Mouse (Mus musculus) bone marrow, adult 2 months (tissue): ENCODE data around the gene Tle4. TPM values are rescaled to one million over a fixed set of nuclear protein-coding genes. Genes with fewer than 3 reads are reported as not detected.

ENCODE experiments used
- H3K27ac ChIP-seq: fragments of 200-500 bp; 2 replicates; pipeline ENCODE4 v1.5.1; 2012; ENCODE audit warnings: low read depth, mild to moderate bottlenecking, control low read depth, inconsistent platforms, low read length; ENCODE audit not compliant: control insufficient read depth, poor library complexity, insufficient read depth
- H3K4me1 ChIP-seq: fragments of 200-500 bp; 2 replicates; pipeline ENCODE4 v1.6.1; 2011; ENCODE audit warnings: low read length; ENCODE audit not compliant: control insufficient read depth, insufficient read depth
- H3K4me3 ChIP-seq: fragments of 200-500 bp; replicated peaks from 2 replicates; pipeline ENCODE3; 2011; ENCODE audit warnings: mild to moderate bottlenecking, low read depth, low read length, control low read depth; ENCODE audit not compliant: control insufficient read depth
- CTCF ChIP-seq: fragments of 200-500 bp; IDR thresholded peaks from 2 replicates; pipeline ENCODE4 v1.5.1; 2011; ENCODE audit warnings: low read length, control low read depth; ENCODE audit not compliant: control insufficient read depth, insufficient read depth
- POLR2A ChIP-seq: fragments of 200-500 bp; IDR thresholded peaks from 2 replicates; pipeline ENCODE4 v1.6.1; 2011; ENCODE audit warnings: low read depth, mild to moderate bottlenecking, control low read depth, low read length, borderline replicate concordance; ENCODE audit not compliant: control insufficient read depth
- WGBS: fragments of 180-500 bp; shearing (Covaris S2); methylation state at CpG from one replicate; pipeline ENCODE4 v1.1.7; 2018; 5-methylcytosine and 5-hydroxymethylcytosine counted together
- polyA plus RNA-seq: library from polyadenylated mRNA; stranded (reverse); fragments of >200 nt; gene quantifications from 2 replicates; pipeline ENCODE4 v1.2.4, GENCODE M21; 2011; ENCODE audit warnings: low replicate concordance; ENCODE audit not compliant: missing spikeins, insufficient read depth, insufficient read length

The Tle4 gene
- polyA plus RNA-seq, 1 experiment = 11.6 TPM

- Histone ChIP-seq H3K4me3 (no peak overlapping the region), H3K4me1 (no peaks in the 10 kb centered on the region), H3K27ac (no peak overlapping the region)
- TF ChIP-seq CTCF = no peak
- TF ChIP-seq POLR2A = no peak
- WGBS = 75% methylated on average over 3 of the region's 3 CpGs
Measured at GRCm38 (mm10) chr19:14547871-14548270, 50.0 kb downstream of the Tle4 start.

DNA sequence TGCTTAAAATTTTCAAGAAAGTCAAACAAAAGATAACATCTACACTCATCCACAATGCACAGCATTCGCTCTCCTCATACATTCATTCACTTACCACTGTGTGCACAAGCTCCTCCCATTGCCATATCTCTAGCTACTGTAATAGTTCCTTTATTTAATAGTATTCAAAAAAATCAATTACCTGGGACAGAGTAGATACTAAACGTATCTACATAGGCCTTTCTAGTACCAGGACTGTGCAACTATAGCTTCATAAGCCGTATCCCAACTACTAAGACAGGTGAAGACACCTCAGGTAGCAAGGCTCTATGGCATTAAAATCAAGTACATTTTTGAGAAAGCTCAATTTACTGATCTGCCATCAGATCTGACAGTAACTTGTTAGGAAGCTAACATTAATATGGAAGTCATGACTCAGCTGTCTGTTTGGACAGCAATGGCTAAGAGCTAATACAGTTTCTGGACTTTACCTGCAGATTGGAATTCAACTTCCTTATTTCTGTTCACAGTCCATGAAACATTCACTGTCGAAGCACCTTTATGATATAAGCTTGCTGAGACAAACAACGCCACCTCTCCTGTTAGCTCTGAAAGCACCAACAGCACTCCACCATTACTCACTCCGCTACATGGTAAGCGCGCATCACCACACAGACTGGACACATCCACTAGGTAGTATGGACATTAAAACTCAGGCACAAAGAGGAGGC, 50.6 kb downstream of the Tle4 start:
- no peak for TF ChIP-seq POLR2A
- no peak for TF ChIP-seq CTCF
- Histone ChIP-seq H3K27ac (no peak overlapping the region), H3K4me1 (no peaks in the 10 kb centered on the region), H3K4me3 (no peak overlapping the region)
- 90% methylated on average over 8 of the region's 8 CpGs for WGBS

GRCm38 (mm10) chr19:14545485-14545884, 52.4 kb downstream of the Tle4 start:
- TF ChIP-seq POLR2A (no peak), CTCF (no peak)
- 40% methylated on average over 1 of the region's 1 CpGs for WGBS
- H3K4me3 ChIP-seq = no peak overlapping the region
- no peaks in the 10 kb centered on the region for H3K4me1 ChIP-seq
- H3K27ac ChIP-seq = no peak overlapping the region

- Histone ChIP-seq H3K4me1 (no peaks in the 10 kb centered on the region), H3K27ac (no peak overlapping the region), H3K4me3 (no peak overlapping the region)
- TF ChIP-seq POLR2A = no peak
- no peak for TF ChIP-seq CTCF
- WGBS = 39% methylated on average over 1 of the region's 1 CpGs
Measured at GRCm38 (mm10) chr19:14543305-14543704, 54.5 kb downstream of the Tle4 start.

DNA sequence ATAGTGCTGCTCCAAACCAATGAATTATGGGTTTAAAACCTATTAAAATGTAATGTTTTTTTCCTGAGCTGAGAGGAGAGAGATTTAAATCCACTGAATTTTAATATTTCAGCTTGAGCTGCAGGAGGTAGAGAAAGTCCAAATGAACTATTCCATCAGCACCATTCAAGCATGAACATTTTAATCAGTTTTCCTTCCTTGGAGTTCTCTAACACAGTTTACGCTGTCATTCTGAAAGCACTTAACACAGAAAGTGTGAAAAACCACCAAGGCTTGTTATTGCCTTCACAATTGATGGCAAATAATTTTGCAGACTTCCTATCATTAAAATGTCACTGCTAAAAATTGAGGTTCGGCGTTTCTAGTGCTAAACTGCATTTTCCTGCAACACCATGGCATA, 57.2 kb downstream of the Tle4 start:
- Histone ChIP-seq H3K4me3 (no peak overlapping the region), H3K4me1 (no peaks in the 10 kb centered on the region), H3K27ac (no peak overlapping the region)
- WGBS = 92% methylated on average over 3 of the region's 3 CpGs
- TF ChIP-seq POLR2A = no peak
- TF ChIP-seq CTCF = no peak

- Histone ChIP-seq H3K27ac (no peak overlapping the region), H3K4me1 (no peaks in the 10 kb centered on the region), H3K4me3 (no peak overlapping the region)
- WGBS = 88% methylated on average over 2 of the region's 2 CpGs
- no peak for TF ChIP-seq POLR2A
- TF ChIP-seq CTCF = no peak
Measured at GRCm38 (mm10) chr19:14536676-14537075, 61.2 kb downstream of the Tle4 start.

DNA sequence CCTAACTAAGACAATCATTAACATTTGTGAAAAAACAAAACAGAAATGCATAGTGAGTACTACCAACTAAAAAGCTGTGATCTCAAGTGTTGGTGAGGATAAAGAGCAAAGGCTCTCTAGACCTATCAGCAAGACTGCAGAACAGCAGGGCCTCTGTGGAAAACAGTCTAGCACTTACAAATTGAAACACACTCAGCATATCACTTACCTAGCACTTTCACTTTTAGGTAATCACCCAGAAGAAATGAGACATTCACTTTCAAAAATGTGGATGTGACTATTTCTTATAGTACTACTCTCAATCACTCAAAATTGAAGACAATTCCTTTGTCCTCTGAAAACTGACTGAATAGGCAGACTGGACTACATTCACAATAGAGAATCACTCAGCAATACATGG, 63.4 kb downstream of the Tle4 start:
- Histone ChIP-seq H3K4me3 (no peak overlapping the region), H3K4me1 (no peaks in the 10 kb centered on the region), H3K27ac (no peak overlapping the region)
- TF ChIP-seq CTCF (no peak), POLR2A (no peak)

GRCm38 (mm10) chr19:14532861-14533260, 65.0 kb downstream of the Tle4 start:
- Histone ChIP-seq H3K4me3 (no peak overlapping the region), H3K27ac (no peak overlapping the region), H3K4me1 (no peaks in the 10 kb centered on the region)
- TF ChIP-seq CTCF (no peak), POLR2A (no peak)
- 80% methylated on average over 6 of the region's 6 CpGs for WGBS

DNA sequence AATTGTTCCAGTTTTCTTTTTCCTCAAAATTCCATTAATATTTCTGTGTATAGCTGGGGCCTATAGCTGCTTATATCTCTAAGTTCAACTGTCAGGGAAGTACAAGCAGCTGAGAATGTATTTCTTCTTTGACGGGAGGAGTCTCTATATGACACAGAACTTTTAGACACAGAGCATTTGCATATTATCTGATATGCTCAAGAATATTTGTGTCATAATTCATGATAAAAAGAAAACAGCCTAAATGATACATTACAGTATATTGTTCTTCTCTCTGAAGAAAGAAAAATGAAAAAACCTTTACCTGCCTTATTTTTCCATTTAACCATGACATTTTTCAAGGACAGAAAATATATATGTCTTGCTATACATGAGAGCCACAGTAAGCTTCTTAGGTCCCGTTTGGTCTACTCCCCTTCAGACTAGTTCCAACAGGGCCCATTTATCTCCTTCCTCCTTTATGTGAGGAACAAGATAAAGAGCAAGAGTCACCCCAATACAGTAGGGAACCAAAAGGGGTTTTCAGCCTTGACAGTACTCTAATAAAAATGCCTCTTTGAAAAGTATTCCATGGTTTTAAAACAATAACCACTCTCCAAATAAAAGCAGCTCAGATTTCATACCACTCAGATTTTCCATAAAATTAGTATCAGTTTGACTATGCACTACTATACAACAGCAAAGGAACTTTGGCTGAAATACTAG, 77.6 kb downstream of the Tle4 start:
- 60% methylated on average over 2 of the region's 2 CpGs for WGBS
- no peak overlapping the region for H3K4me3 ChIP-seq
- no peak overlapping the region for H3K27ac ChIP-seq
- TF ChIP-seq CTCF = no peak
- TF ChIP-seq POLR2A = no peak
- no peaks in the 10 kb centered on the region; the same call in 1 of the 2 replicates for H3K4me1 ChIP-seq
